Mouse (Mus musculus): ENCODE data around the gene Mrgpra2b. TPM values are rescaled to one million over a fixed set of nuclear protein-coding genes. Genes with fewer than 3 reads are reported as not detected.
"Not testable (repeated sequence)": the region's sequence is repeated elsewhere in the genome, so short reads cannot be mapped to it uniquely, and the experiment has no call there.

Mrgpra2b gene
- total RNA-seq (2021), result not detected

DNA sequence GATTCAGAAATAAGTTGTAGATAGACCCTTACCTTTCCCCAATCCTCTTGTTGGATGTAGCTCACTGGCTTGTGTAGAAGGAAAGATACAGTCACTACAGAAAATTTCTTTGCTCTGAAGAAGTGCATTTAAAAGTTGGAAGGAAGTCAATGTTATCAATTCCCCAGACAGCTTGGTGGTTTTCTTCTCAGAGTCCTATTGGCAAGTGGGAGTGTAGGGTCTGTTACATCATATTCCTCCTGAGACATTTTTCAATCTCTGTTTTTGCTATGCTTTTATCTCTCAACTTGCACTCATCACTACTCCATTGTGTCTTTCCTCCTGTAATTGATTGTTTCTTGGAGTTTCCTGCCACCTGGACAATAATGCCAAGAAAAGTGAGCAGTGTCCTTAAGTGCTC is at the start of gene Mrgpra2b:
Gene Mrgpra2b, minus strand, starts transcription at position 101 of the 400 bp plus-strand sequence.
- intact Hi-C loops (cut with DNase I), result no loop called here
- no peak for DNase-seq (ENCODE audit: extremely low spot score in 1 of 2, low spot score in 2 of 2)

GRCm38 (mm10) chr7:47516379-47516778 is 12.3 kb downstream of the Mrgpra2b start:
- intact Hi-C loops (cut with DNase I), result no loop called here
- DNase-seq (ENCODE audit: extremely low spot score in 1 of 2, low spot score in 2 of 2), result no peak

DNA sequence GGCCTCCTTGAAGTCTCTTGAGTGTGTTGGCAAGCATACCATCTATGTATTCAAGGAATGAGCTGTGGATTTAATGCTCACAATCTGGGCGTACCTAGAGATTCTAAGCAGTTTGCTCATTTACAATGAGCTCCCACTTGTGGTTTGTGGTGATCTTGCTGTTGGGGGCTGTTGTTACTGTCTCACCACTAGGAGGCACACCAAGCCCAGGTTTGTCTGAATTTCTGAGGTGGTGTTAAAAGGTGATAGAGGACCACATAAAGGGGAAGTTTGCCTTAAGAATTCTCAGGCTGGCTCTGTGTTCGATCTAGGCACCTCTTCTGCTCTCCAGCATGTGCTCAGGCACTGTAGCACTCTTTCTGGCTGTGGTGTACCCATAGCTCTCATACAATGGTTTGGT is 13.6 kb downstream of the Mrgpra2b start:
- intact Hi-C loops (cut with DNase I), result no loop called here
- DNase-seq (ENCODE audit: extremely low spot score in 1 of 2, low spot score in 2 of 2), result no peak

DNA sequence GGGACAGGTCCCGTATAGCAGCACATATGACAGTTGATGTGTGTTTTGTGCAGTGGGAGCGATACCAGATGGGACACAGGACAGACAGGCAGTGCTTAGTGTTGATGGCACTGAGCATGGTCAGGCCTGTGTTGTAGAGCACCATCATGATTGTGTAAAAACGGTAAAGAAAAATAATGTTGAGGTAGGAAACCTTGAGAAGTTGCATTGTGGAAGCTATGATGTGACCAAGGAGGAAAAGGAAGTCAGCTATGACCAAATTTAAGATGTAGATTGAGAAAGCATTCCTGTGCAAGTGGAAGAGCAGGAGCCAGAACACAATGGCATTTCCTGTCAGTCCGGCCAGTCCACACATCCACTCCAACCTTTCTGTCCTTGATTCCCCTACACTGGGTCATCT is 25.7 kb downstream of the Mrgpra2b start:
- no peak for DNase-seq (ENCODE audit: extremely low spot score in 1 of 2, low spot score in 2 of 2)
- intact Hi-C loops (cut with DNase I), result no loop called here

- DNase-seq (ENCODE audit: extremely low spot score in 1 of 2, low spot score in 2 of 2); intact Hi-C loops (cut with DNase I): not testable (repeated sequence)
Measured at GRCm38 (mm10) chr7:47491266-47491665, 37.4 kb downstream of the Mrgpra2b start.

- DNase-seq (ENCODE audit: extremely low spot score in 1 of 2, low spot score in 2 of 2); intact Hi-C loops (cut with DNase I): not testable (repeated sequence)
Measured at GRCm38 (mm10) chr7:47489438-47489837, 39.2 kb downstream of the Mrgpra2b start.

GRCm38 (mm10) chr7:47483181-47483580 is 45.5 kb downstream of the Mrgpra2b start:
- DNase-seq (ENCODE audit: extremely low spot score in 1 of 2, low spot score in 2 of 2); intact Hi-C loops (cut with DNase I): not testable (repeated sequence)

- DNase-seq (ENCODE audit: extremely low spot score in 1 of 2, low spot score in 2 of 2); intact Hi-C loops (cut with DNase I): not testable (repeated sequence)
Measured at GRCm38 (mm10) chr7:47473904-47474303, 54.8 kb downstream of the Mrgpra2b start.

GRCm38 (mm10) chr7:47465278-47465981 is 63.2 kb downstream of the Mrgpra2b start:
- intact Hi-C loops (cut with DNase I), result not testable (repeated sequence)

GRCm38 (mm10) chr7:47452015-47452414 is 76.6 kb downstream of the Mrgpra2b start, which contains the start of gene Mrgpra2a:
Gene Mrgpra2a (minus strand): TSS chr7:47452139.
- DNase-seq (ENCODE audit: extremely low spot score in 1 of 2, low spot score in 2 of 2); intact Hi-C loops (cut with DNase I): not testable (repeated sequence)

More at GRCm38 (mm10) chr7:47465278-47465981, 63.2 kb downstream of the Mrgpra2b start:
- not testable (repeated sequence) for DNase-seq (ENCODE audit: extremely low spot score in 1 of 2, low spot score in 2 of 2)

DNA sequence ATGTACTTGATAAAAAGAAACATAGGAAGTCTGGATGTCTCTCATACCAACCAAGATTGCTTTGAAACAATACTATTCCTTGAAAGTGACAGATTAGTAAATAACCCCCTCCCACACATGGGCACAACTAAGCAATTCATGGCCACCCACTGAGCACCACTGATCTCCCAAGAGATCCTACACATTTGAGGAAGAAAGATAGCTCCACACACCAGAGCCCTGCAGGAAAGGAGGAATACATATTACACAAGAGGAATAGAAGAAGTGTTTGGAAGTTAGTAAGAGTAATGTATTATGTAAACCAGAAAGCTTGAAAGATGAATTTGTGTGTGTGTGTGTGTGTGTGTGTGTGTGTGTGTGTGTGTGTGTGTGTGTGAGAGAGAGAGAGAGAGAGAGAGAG is 82.9 kb downstream of the Mrgpra2b start:
- DNase-seq (ENCODE audit: extremely low spot score in 1 of 2, low spot score in 2 of 2); intact Hi-C loops (cut with DNase I): not testable (repeated sequence)

DNA sequence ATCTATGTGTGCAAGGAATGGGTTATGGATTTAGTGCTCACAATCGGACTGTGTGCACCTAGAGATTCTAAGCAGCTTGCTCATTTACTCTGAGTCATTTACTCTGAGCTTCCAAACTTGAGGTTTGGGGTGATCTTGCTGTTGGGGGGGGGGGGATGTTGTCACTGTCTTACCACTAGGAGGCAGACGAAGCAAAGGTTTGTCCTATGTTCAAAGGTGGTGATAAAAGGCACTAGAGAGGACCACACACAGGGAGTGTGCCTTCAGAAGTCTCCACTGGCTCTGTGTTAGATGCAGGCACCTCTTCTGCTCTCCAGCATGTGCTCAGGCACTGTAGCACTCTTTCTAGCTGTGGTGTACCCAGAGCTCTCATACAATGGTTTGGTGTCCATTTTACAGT is 92.2 kb downstream of the Mrgpra2b start:
- intact Hi-C loops (cut with DNase I); DNase-seq (ENCODE audit: extremely low spot score in 1 of 2, low spot score in 2 of 2): not testable (repeated sequence)

GRCm38 (mm10) chr7:47427815-47428508 is 100.7 kb downstream of the Mrgpra2b start:
- DNase-seq (ENCODE audit: extremely low spot score in 1 of 2, low spot score in 2 of 2); intact Hi-C loops (cut with DNase I): not testable (repeated sequence)

Other genes with a start within 250 kb of the Mrgpra2b start
- not detected for gene Mrgpra1, start 174.6 kb downstream of the Mrgpra2b start, total RNA-seq (2021)
- gene Mrgpra2a, start 76.7 kb downstream of the Mrgpra2b start, total RNA-seq (2021), result not detected
- gene Mrgpra3, start 72.5 kb upstream of the Mrgpra2b start, total RNA-seq (2021), result not detected

All from left cerebral cortex, postnatal 10 days (tissue).